In the genomic region with DNA sequence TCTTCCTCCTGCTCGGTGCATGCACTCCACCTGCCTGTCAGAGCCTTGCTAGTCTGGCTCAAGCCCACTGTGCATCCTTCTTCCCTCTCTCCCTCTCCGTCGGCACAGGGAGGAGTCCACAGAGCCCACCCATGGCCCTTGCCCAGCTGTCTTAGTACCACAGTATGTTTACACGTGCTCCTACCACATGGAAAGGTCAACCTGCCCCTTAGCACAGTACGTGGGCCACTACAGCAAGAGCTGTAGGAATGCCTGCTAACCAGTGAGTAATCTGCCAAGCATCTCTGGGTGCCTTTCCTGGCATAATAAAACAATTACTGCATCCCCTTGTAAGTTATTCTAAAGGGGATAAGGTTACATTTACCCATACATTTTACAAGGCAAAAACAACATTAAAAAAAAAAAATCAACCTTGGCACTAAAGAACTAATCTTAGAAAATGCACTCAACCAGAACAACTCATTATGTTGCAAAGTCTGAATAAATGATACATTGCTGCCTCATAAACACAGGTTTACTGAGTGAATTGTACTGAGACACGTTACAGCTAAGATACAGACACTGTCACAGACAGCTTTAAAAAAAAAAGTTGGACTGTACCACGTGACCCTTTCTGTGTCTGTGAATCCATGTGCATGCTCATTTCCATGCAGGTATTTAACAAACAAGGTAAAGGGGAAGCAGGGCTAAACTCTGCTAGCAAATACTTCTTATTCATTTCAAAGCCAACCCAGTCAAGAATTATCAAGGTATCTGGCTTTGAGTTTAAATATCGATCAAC, we compare ENCODE assay signal across 24 mouse cellular contexts. TPM values are rescaled to one million over a fixed set of nuclear protein-coding genes. Genes with fewer than 3 reads are reported as not detected.
DNase-seq lines count a peak whose midpoint lies in the region; ATAC-seq and TF ChIP-seq lines count a peak whose summit lies in the region.
"Had no signal": no experiment of that assay in that cellular context is flagged by ENCODE, and none has a peak within 500 bp of the region (broad histone marks: within the 10 kb centered on the region; RNA-seq: fewer than 3 reads in every experiment).

No protein-coding gene starts in this region.

- no peak for ATAC-seq in forebrain, embryonic 13.5 days
- ATAC-seq in kidney, postnatal 0 days (replicated peaks; ENCODE audit: low FRiP score, low read depth), result peak; percentile 82; the same call in 1 of the 2 replicates
- ATAC-seq: forebrain, embryonic 16.5 days; intestine, embryonic 16.5 days had no signal

- peaks cover 29% of the 10 kb centered on the region for H3K79me3 ChIP-seq in C2C12 (ENCODE audit: low read depth)

- H3K36me3 ChIP-seq in forebrain, embryonic 10.5 days (replicated peaks), result peaks cover 52% of the 10 kb centered on the region
- H3K36me3 ChIP-seq in forebrain, embryonic 13.5 days (ENCODE audit: poor library complexity, severe bottlenecking), result peaks cover 14% of the 10 kb centered on the region; the same call in 1 of the 2 replicates
- H3K36me3 ChIP-seq in kidney, postnatal 0 days (ENCODE audit: insufficient read depth, low read length), result peaks cover 3% of the 10 kb centered on the region
- no peaks in the 10 kb centered on the region for H3K36me3 ChIP-seq in kidney, adult 2 months (ENCODE audit: control insufficient read depth, insufficient read depth, low read length)
- H3K36me3 ChIP-seq in C2C12 (ENCODE audit: control insufficient read depth, insufficient read depth) (peaks cover 27% of the 10 kb centered on the region), myocyte (ENCODE audit: control insufficient read depth, insufficient read depth) (peaks cover 11% of the 10 kb centered on the region)
- H3K36me3 ChIP-seq: hindbrain, embryonic 15.5 days had no signal

- H3K27ac ChIP-seq in forebrain, embryonic 10.5 days, result 0 out of 2 replicates have a peak overlapping the region, but pooled peaks have one; percentile 20
- no peak overlapping the region for H3K27ac ChIP-seq in forebrain, embryonic 13.5 days
- H3K27ac ChIP-seq in kidney, postnatal 0 days, result no peak overlapping the region
- H3K27ac ChIP-seq in kidney, adult 2 months (ENCODE audit: insufficient read depth, low read depth, low read length), result no peak overlapping the region
- H3K27ac ChIP-seq: embryonic facial prominence, embryonic 15.5 days; hindbrain, embryonic 15.5 days had no signal

- no peak for TF ChIP-seq CTCF in kidney, postnatal 0 days (IDR thresholded peaks at IDR 0.05; ENCODE audit: low read depth)
- TF ChIP-seq CTCF in kidney, adult 2 months (conservative IDR thresholded peaks at IDR 0.05; ENCODE audit: insufficient read depth, insufficient read length, low read depth, low read length), result no peak
- TF ChIP-seq CTCF in C2C12 (IDR thresholded peaks at IDR 0.05; ENCODE audit: control insufficient read depth, insufficient read depth, insufficient read length), result no peak

- no peak overlapping the region for H3K4me2 ChIP-seq in forebrain, embryonic 13.5 days
- H3K4me2 ChIP-seq in kidney, postnatal 0 days (ENCODE audit: low read length), result no peak overlapping the region
- H3K4me2 ChIP-seq in myocyte (ENCODE audit: low read depth), result no peak overlapping the region
- H3K4me2 ChIP-seq: embryonic facial prominence, embryonic 15.5 days; heart, embryonic 12.5 days; hindbrain, embryonic 15.5 days had no signal

- H3ac ChIP-seq in C2C12 (ENCODE audit: control insufficient read depth, insufficient read length, low read depth) (no peak overlapping the region), myocyte (ENCODE audit: control insufficient read depth, insufficient read length) (no peak overlapping the region)

- H3K9ac ChIP-seq in forebrain, embryonic 13.5 days, result no peak overlapping the region
- H3K9ac ChIP-seq in kidney, postnatal 0 days (ENCODE audit: low read depth, low read length), result no peak overlapping the region
- H3K9ac ChIP-seq: embryonic facial prominence, embryonic 15.5 days; heart, embryonic 12.5 days; hindbrain, embryonic 15.5 days had no signal

- TF ChIP-seq POLR2A in kidney, adult 2 months (IDR thresholded peaks at IDR 0.05; ENCODE audit: low read depth, low read length), result no peak
- TF ChIP-seq POLR2A in myocyte (IDR thresholded peaks at IDR 0.05; ENCODE audit: insufficient read length, low read depth), result no peak

- no peaks in the 10 kb centered on the region for H3K27me3 ChIP-seq in forebrain, embryonic 10.5 days (ENCODE audit: poor library complexity, severe bottlenecking)
- H3K27me3 ChIP-seq in forebrain, embryonic 13.5 days, result no peaks in the 10 kb centered on the region
- H3K27me3 ChIP-seq in kidney, postnatal 0 days (ENCODE audit: insufficient read depth, low read length), result no peaks in the 10 kb centered on the region
- H3K27me3 ChIP-seq in kidney, adult 2 months (replicated peaks; ENCODE audit: control insufficient read depth, insufficient read depth, low read length), result no peaks in the 10 kb centered on the region
- H3K27me3 ChIP-seq in C2C12 (ENCODE audit: control insufficient read depth, insufficient read depth, insufficient read length) (no peaks in the 10 kb centered on the region), myocyte (ENCODE audit: control insufficient read depth, insufficient read depth, insufficient read length) (no peaks in the 10 kb centered on the region)
- H3K27me3 ChIP-seq: CH12.LX; embryonic facial prominence, embryonic 15.5 days; heart, embryonic 12.5 days; hindbrain, embryonic 15.5 days had no signal

- H3K79me2 ChIP-seq in C2C12 (ENCODE audit: control insufficient read depth, insufficient read depth), result peaks cover 91% of the 10 kb centered on the region
- H3K79me2 ChIP-seq in myocyte (ENCODE audit: control insufficient read depth, insufficient read depth), result peaks cover 34% of the 10 kb centered on the region

- H3K4me1 ChIP-seq in forebrain, embryonic 10.5 days, result peaks cover 23% of the 10 kb centered on the region
- H3K4me1 ChIP-seq in forebrain, embryonic 13.5 days, result peaks cover 27% of the 10 kb centered on the region
- H3K4me1 ChIP-seq in kidney, postnatal 0 days (replicated peaks; ENCODE audit: insufficient read depth, low read length), result no peaks in the 10 kb centered on the region
- H3K4me1 ChIP-seq in kidney, adult 2 months (ENCODE audit: control insufficient read depth, insufficient read depth, low read length), result peaks cover 7% of the 10 kb centered on the region; the same call in 1 of the 2 replicates
- H3K4me1 ChIP-seq: embryonic facial prominence, embryonic 15.5 days had no signal

- no peak for DNase-seq in forebrain, embryonic 10.5 days (ENCODE audit: extremely low spot score, low spot score)
- DNase-seq in kidney, postnatal 0 days (ENCODE audit: low spot score), result peak; percentile 8
- DNase-seq in kidney, adult 2 months, result no peak
- DNase-seq in urinary bladder, postnatal 25 days (ENCODE audit: low spot score), result no peak
- DNase-seq: adrenal gland, postnatal 10 days; cerebellum, adult 11 months; cerebellum, adult 9-10 months; cerebellum, postnatal 25 days; gastrocnemius, postnatal 10 days had no signal

- no peak overlapping the region for H3K4me3 ChIP-seq in forebrain, embryonic 10.5 days
- H3K4me3 ChIP-seq in forebrain, embryonic 13.5 days, result no peak overlapping the region
- no peak overlapping the region for H3K4me3 ChIP-seq in kidney, postnatal 0 days (replicated peaks; ENCODE audit: low read depth, low read length)
- H3K4me3 ChIP-seq in kidney, adult 2 months (ENCODE audit: insufficient read depth, low read depth, low read length), result no peak overlapping the region
- H3K4me3 ChIP-seq in C2C12 (ENCODE audit: insufficient read depth, poor library complexity, severe bottlenecking) (no peak overlapping the region), myocyte (no peak overlapping the region)
- H3K4me3 ChIP-seq: embryonic facial prominence, embryonic 15.5 days; erythroblast, embryonic 14.5 days; heart, embryonic 12.5 days; hindbrain, embryonic 15.5 days had no signal

- 86% methylated on average over 8 of the region's 8 CpGs for WGBS in forebrain, embryonic 10.5 days
- WGBS in forebrain, embryonic 13.5 days, result 71% methylated on average over 8 of the region's 8 CpGs
- 37% methylated on average over 8 of the region's 8 CpGs for WGBS in kidney, postnatal 0 days
- 39% methylated on average over 8 of the region's 8 CpGs for whole genome bisulfite sequencing in kidney, adult 2 months

- no peaks in the 10 kb centered on the region for H3K9me3 ChIP-seq in forebrain, embryonic 10.5 days
- H3K9me3 ChIP-seq in forebrain, embryonic 13.5 days (replicated peaks), result no peaks in the 10 kb centered on the region
- H3K9me3 ChIP-seq in kidney, postnatal 0 days (replicated peaks; ENCODE audit: low read length), result no peaks in the 10 kb centered on the region
- H3K9me3 ChIP-seq: embryonic facial prominence, embryonic 15.5 days; heart, embryonic 12.5 days; hindbrain, embryonic 15.5 days had no signal

TF ChIP-seq in C2C12, 6 proteins besides CTCF, POLR2A, EP300 and RAD21:
- TF ChIP-seq MYOD1 (IDR thresholded peaks at IDR 0.05; ENCODE audit: control insufficient read depth, insufficient read length, low read depth) (peak; percentile 28), USF1 (IDR thresholded peaks at IDR 0.05; ENCODE audit: low read depth) (peak; percentile 88), MAX (IDR thresholded peaks at IDR 0.05) (no peak)

TF ChIP-seq in myocyte, 11 proteins besides CTCF, POLR2A, EP300 and RAD21:
- TF ChIP-seq MYOG (IDR thresholded peaks at IDR 0.05; ENCODE audit: control insufficient read depth in 1 of 3, insufficient read depth in 1 of 3, insufficient read length in 2 of 3, low read depth in 2 of 3), result peak in 1 of 3 experiments; percentile 56
- TF ChIP-seq TCF3 (IDR thresholded peaks at IDR 0.05; ENCODE audit: insufficient read length, low read depth), result no peak
- no peak for TF ChIP-seq POLR2AphosphoS2 (IDR thresholded peaks at IDR 0.05; ENCODE audit: insufficient read length, low read depth)
- TF ChIP-seq REST (IDR thresholded peaks at IDR 0.05; ENCODE audit: insufficient read depth, insufficient read length), result no peak
- TF ChIP-seq MAX (IDR thresholded peaks at IDR 0.05; ENCODE audit: low read depth), result no peak
- TF ChIP-seq TCF12 (IDR thresholded peaks at IDR 0.05; ENCODE audit: insufficient read depth, poor library complexity, severe bottlenecking), result no peak
- no peak for TF ChIP-seq CEBPB (IDR thresholded peaks at IDR 0.05; ENCODE audit: insufficient read depth, poor library complexity, severe bottlenecking)
- peak in 1 of 3 experiments; percentile 58 for TF ChIP-seq MYOD1 (IDR thresholded peaks at IDR 0.05; ENCODE audit: control insufficient read depth in 1 of 3, insufficient read length in 2 of 3, low read depth in 2 of 3)
- TF ChIP-seq E2F4 (IDR thresholded peaks at IDR 0.05; ENCODE audit: insufficient read depth), result no peak
- no peak for TF ChIP-seq SRF (IDR thresholded peaks at IDR 0.05; ENCODE audit: control insufficient read depth, insufficient read length, low read depth)
- peak; percentile 66 for TF ChIP-seq USF1 (IDR thresholded peaks at IDR 0.05; ENCODE audit: low read depth)

RNA-seq across cellular contexts. Expression of gene Gm17304, which starts 19.7 kb away (rescaled TPM):
- polyA plus RNA-seq in forebrain, embryonic 10.5 days (2016; fragmentation: Nextera tagmentation; extraction: Ambion mirVana), result not detected in 2 replicates
- polyA plus RNA-seq in forebrain, embryonic 13.5 days (2015; fragmentation: Nextera tagmentation; extraction: Ambion mirVana), result not detected in 2 replicates
- polyA plus RNA-seq in kidney, postnatal 0 days (2015; fragmentation: Nextera tagmentation; extraction: Ambion mirVana), result not detected in 2 replicates
- polyA plus RNA-seq in kidney, adult 2 months (2012; rRNA removed), result not detected in 2 replicates
- polyA plus RNA-seq in C2C12 (2012; fragmentation: generic; extraction: Trizol), result not detected
- not detected for polyA plus RNA-seq in myocyte (2012; fragmentation: generic; extraction: Trizol)
- polyA plus RNA-seq: brain, embryonic 14.5 days; embryonic facial prominence, embryonic 15.5 days; erythroblast, embryonic 14.5 days; forebrain, embryonic 11.5 days; forebrain, embryonic 16.5 days; frontal cortex, adult 2 months; heart, embryonic 12.5 days; heart, embryonic 16.5 days; hindbrain, embryonic 11.5 days; hindbrain, embryonic 15.5 days; intestine, embryonic 16.5 days had no signal
